Mouse (Mus musculus): ENCODE measurements around the gene Cyb561. TPM values are rescaled to one million over a fixed set of nuclear protein-coding genes. Genes with fewer than 3 reads are reported as not detected.
A peak's percentile ranks its signal among the peaks of the same experiment; 100 is the strongest.

Gene Cyb561
- polyA plus RNA-seq, 1 experiment from 2014 or later = 70.5 TPM

GRCm38 (mm10) chr11:105901501-105901900 lies 51.6 kb downstream of the Cyb561 start:
- WGBS = 42% methylated on average over 2 of the region's 2 CpGs
- no peaks in the 10 kb centered on the region for H3K27me3 ChIP-seq (replicated peaks; ENCODE audit: insufficient read depth, low read length)
- no peak overlapping the region for H3K4me2 ChIP-seq (replicated peaks; ENCODE audit: low read depth, low read length)
- peak; percentile 27; the same call in 1 of the 2 replicates for TF ChIP-seq CTCF (IDR thresholded peaks at IDR 0.05)
- peak; percentile 26; the same call in 1 of the 2 replicates for TF ChIP-seq EP300 (IDR thresholded peaks at IDR 0.05)
- peaks cover 7% of the 10 kb centered on the region; the same call in 1 of the 2 replicates for H3K36me3 ChIP-seq (ENCODE audit: insufficient read depth, low read length)
- H3K9me3 ChIP-seq (ENCODE audit: low read length) = no peaks in the 10 kb centered on the region
- H3K27ac ChIP-seq (ENCODE audit: low read length) = no peak overlapping the region
- H3K4me3 ChIP-seq (ENCODE audit: low read depth, low read length) = no peak overlapping the region
- DNase-seq (ENCODE audit: low spot score) (peak; percentile 77), ATAC-seq (peak; percentile 46)
- no peak overlapping the region for H3K9ac ChIP-seq (replicated peaks; ENCODE audit: low read depth)
- peaks cover 4% of the 10 kb centered on the region; the same call in 1 of the 2 replicates for H3K4me1 ChIP-seq (ENCODE audit: insufficient read depth, low read depth, low read length)

GRCm38 (mm10) chr11:105899151-105899550 lies 54.0 kb downstream of the Cyb561 start:
- Histone ChIP-seq H3K4me1 (ENCODE audit: insufficient read depth, low read depth, low read length) (peaks cover 4% of the 10 kb centered on the region; the same call in 1 of the 2 replicates), H3K4me3 (ENCODE audit: low read depth, low read length) (no peak overlapping the region), H3K9ac (replicated peaks; ENCODE audit: low read depth) (no peak overlapping the region), H3K9me3 (ENCODE audit: low read length) (no peaks in the 10 kb centered on the region), H3K27me3 (replicated peaks; ENCODE audit: insufficient read depth, low read length) (no peaks in the 10 kb centered on the region), H3K36me3 (ENCODE audit: insufficient read depth, low read length) (peaks cover 7% of the 10 kb centered on the region; the same call in 1 of the 2 replicates), H3K27ac (ENCODE audit: low read length) (0 out of 2 replicates have a peak overlapping the region, but pooled peaks have one; percentile 47), H3K4me2 (replicated peaks; ENCODE audit: low read depth, low read length) (no peak overlapping the region)
- ATAC-seq (peak; percentile 65), DNase-seq (ENCODE audit: low spot score) (peak; percentile 60)
- 25% methylated on average over 1 of the region's 1 CpGs for WGBS
- TF ChIP-seq CTCF (IDR thresholded peaks at IDR 0.05) (no peak), EP300 (IDR thresholded peaks at IDR 0.05) (peak; percentile 61)

- Histone ChIP-seq H3K4me1 (ENCODE audit: insufficient read depth, low read depth, low read length) (no peaks in the 10 kb centered on the region), H3K4me2 (replicated peaks; ENCODE audit: low read depth, low read length) (no peak overlapping the region), H3K27ac (ENCODE audit: low read length) (no peak overlapping the region), H3K9ac (replicated peaks; ENCODE audit: low read depth) (no peak overlapping the region), H3K9me3 (ENCODE audit: low read length) (no peaks in the 10 kb centered on the region), H3K4me3 (ENCODE audit: low read depth, low read length) (no peak overlapping the region), H3K36me3 (ENCODE audit: insufficient read depth, low read length) (no peaks in the 10 kb centered on the region), H3K27me3 (replicated peaks; ENCODE audit: insufficient read depth, low read length) (no peaks in the 10 kb centered on the region)
- no peak for TF ChIP-seq EP300 (IDR thresholded peaks at IDR 0.05)
- no peak for TF ChIP-seq CTCF (IDR thresholded peaks at IDR 0.05)
- WGBS = 50% methylated on average over 1 of the region's 1 CpGs
- ATAC-seq = no peak; the same call in 1 of the 2 replicates
- DNase-seq (ENCODE audit: low spot score) = peak; percentile 10
These were observed 65.9 kb downstream of the Cyb561 start for GRCm38 (mm10) chr11:105887281-105887680.

- no peak overlapping the region for H3K9ac ChIP-seq (replicated peaks; ENCODE audit: low read depth)
- no peak overlapping the region for H3K27ac ChIP-seq (ENCODE audit: low read length)
- no peak for DNase-seq (ENCODE audit: low spot score)
- H3K4me2 ChIP-seq (replicated peaks; ENCODE audit: low read depth, low read length) = no peak overlapping the region
- no peak overlapping the region for H3K4me3 ChIP-seq (ENCODE audit: low read depth, low read length)
- no peaks in the 10 kb centered on the region for H3K27me3 ChIP-seq (replicated peaks; ENCODE audit: insufficient read depth, low read length)
- no peaks in the 10 kb centered on the region for H3K4me1 ChIP-seq (ENCODE audit: insufficient read depth, low read depth, low read length)
- no peaks in the 10 kb centered on the region for H3K9me3 ChIP-seq (ENCODE audit: low read length)
- 73% methylated on average over 1 of the region's 1 CpGs for WGBS
- H3K36me3 ChIP-seq (ENCODE audit: insufficient read depth, low read length) = no peaks in the 10 kb centered on the region
- TF ChIP-seq CTCF (IDR thresholded peaks at IDR 0.05) (no peak), EP300 (IDR thresholded peaks at IDR 0.05) (no peak)
- no peak for ATAC-seq
These were observed 67.6 kb downstream of the Cyb561 start for GRCm38 (mm10) chr11:105885558-105885957.

Other genes with a start within 250 kb of the Cyb561 start
- gene Ace, start 14.6 kb upstream of the Cyb561 start, polyA plus RNA-seq (2015; fragmentation: Nextera tagmentation; extraction: Ambion mirVana) = 73.6 and 74.6 TPM in 2 replicates
- gene Ace3, start 41.3 kb upstream of the Cyb561 start, polyA plus RNA-seq (2015; fragmentation: Nextera tagmentation; extraction: Ambion mirVana) = 2.0 and 2.1 TPM in 2 replicates
- gene Kcnh6, start 54.8 kb upstream of the Cyb561 start, polyA plus RNA-seq (2015; fragmentation: Nextera tagmentation; extraction: Ambion mirVana) = 0.14 and 0.32 TPM in 2 replicates
- 26.6 and 28.9 TPM in 2 replicates for gene Dcaf7, start 83.5 kb upstream of the Cyb561 start, polyA plus RNA-seq (2015; fragmentation: Nextera tagmentation; extraction: Ambion mirVana)
- 5.1 and 5.7 TPM in 2 replicates for gene Taco1, start 112.7 kb upstream of the Cyb561 start, polyA plus RNA-seq (2015; fragmentation: Nextera tagmentation; extraction: Ambion mirVana)
- 25.3 and 26.0 TPM in 2 replicates for gene Map3k3, start 131.3 kb upstream of the Cyb561 start, polyA plus RNA-seq (2015; fragmentation: Nextera tagmentation; extraction: Ambion mirVana)
- not detected in 2 replicates for gene Gm10840, start 207.5 kb upstream of the Cyb561 start, polyA plus RNA-seq (2015; fragmentation: Nextera tagmentation; extraction: Ambion mirVana)
- 225 and 226 TPM in 2 replicates for gene Limd2, start 207.5 kb upstream of the Cyb561 start, polyA plus RNA-seq (2015; fragmentation: Nextera tagmentation; extraction: Ambion mirVana)
- 14.9 and 15.4 TPM in 2 replicates for gene Strada, start 248.8 kb upstream of the Cyb561 start, polyA plus RNA-seq (2015; fragmentation: Nextera tagmentation; extraction: Ambion mirVana)

Measured in lung, postnatal 0 days (tissue).